Mouse (Mus musculus) CD4-positive helper T cell, adult 2 months (primary cell): ENCODE results near the gene Apbb2.

Source experiments
- DNase-seq: peaks from one replicate; pipeline ENCODE4 v3.0.0-alpha.2; 2012; ENCODE audit warnings: low read depth, missing footprints, low spot score

Apbb2 gene

GRCm38 (mm10) chr5:66341848-66342247 is 276.7 kb downstream of the Apbb2 start:
- no peak for DNase-seq

- DNase-seq: no peak
Observed at GRCm38 (mm10) chr5:66340356-66341102, 278.1 kb downstream of the Apbb2 start.

- peak; percentile 28 for DNase-seq
Observed at GRCm38 (mm10) chr5:66338583-66338982, 280.0 kb downstream of the Apbb2 start.

GRCm38 (mm10) chr5:66337969-66338345 is 280.6 kb downstream of the Apbb2 start:
- no peak for DNase-seq

- peak; percentile 52 for DNase-seq
Observed at GRCm38 (mm10) chr5:66337025-66337968, 281.3 kb downstream of the Apbb2 start.

- no peak for DNase-seq
Observed at GRCm38 (mm10) chr5:66330806-66331205, 287.8 kb downstream of the Apbb2 start.

GRCm38 (mm10) chr5:66328766-66329165 is 289.8 kb downstream of the Apbb2 start:
- DNase-seq: no peak

GRCm38 (mm10) chr5:66327949-66328726 is 290.4 kb downstream of the Apbb2 start:
- DNase-seq: no peak

- no peak for DNase-seq
Observed at GRCm38 (mm10) chr5:66326395-66326794, 292.2 kb downstream of the Apbb2 start.

GRCm38 (mm10) chr5:66323603-66324002 is 295.0 kb downstream of the Apbb2 start:
- DNase-seq: no peak

- no peak for DNase-seq
Observed at GRCm38 (mm10) chr5:66323131-66323530, 295.5 kb downstream of the Apbb2 start.

GRCm38 (mm10) chr5:66319827-66320404 is 298.7 kb downstream of the Apbb2 start:
- no peak for DNase-seq

GRCm38 (mm10) chr5:66319341-66319740 is 299.2 kb downstream of the Apbb2 start:
- peak; percentile 67 for DNase-seq

- no peak for DNase-seq
Observed at GRCm38 (mm10) chr5:66315791-66316190, 302.8 kb downstream of the Apbb2 start.

- no peak for DNase-seq
Observed at GRCm38 (mm10) chr5:66310806-66311205, 307.8 kb downstream of the Apbb2 start.

- no peak for DNase-seq
Observed at GRCm38 (mm10) chr5:66310328-66310727, 308.3 kb downstream of the Apbb2 start.

- no peak for DNase-seq
Observed at GRCm38 (mm10) chr5:66305511-66305910, 313.1 kb downstream of the Apbb2 start.

- no peak for DNase-seq
Observed at GRCm38 (mm10) chr5:66304300-66305067, 314.1 kb downstream of the Apbb2 start.

- no peak for DNase-seq
Observed at GRCm38 (mm10) chr5:66302873-66303272, 315.7 kb downstream of the Apbb2 start.

GRCm38 (mm10) chr5:66302085-66302815 is 316.3 kb downstream of the Apbb2 start:
- DNase-seq: no peak
